Mouse (Mus musculus) CH12F3 (cell line): Measurements from ENCODE around the gene Fam241a.

Experiments used
- in situ Hi-C: fragments of 300-500 bp; cut with MboI; formaldehyde crosslinking; loops from 2 replicates; pipeline ENCODE4 v1.14.3; 2020; ENCODE audit warnings: low sequenced_read_pairs

Gene Fam241a

GRCm38 (mm10) chr3:127837972-127838644 is 58.0 kb downstream of the Fam241a start:
- in situ Hi-C loops: no loop called here

DNA sequence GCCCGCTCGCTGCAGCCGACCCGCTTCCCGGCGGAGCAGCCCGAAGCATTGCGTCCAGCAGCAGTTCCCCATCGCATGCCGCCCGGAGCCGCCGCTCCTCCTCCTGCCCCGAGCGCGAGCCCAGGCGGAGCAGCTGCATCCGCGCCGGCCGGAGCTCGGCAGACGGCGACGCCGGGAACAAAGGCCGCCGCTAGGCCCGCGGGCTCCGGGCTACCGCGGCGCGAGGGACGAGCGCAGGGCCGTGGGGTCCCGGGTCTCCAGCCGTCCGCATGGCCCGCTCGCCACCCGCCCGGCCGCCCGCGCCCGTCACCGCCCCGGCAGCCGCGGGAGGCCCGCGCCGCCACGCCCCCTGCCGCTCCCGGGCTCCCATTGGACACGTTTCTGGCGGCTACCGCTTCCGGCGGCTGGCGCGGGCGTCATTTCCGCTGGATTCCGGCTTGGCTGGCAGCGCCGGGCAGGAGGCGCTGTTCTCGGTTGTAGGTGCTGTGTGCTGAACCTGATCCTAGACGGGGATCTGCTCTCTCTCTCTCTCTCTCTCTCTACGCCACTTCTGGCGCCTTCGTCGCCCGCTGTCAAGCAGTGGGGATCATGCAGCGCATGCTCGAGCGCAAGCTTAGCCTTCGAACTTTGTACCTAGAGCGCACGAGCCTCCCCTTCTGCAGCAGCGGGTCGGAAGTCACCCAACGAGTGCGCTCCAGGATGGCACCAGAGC is 58.8 kb downstream of the Fam241a start, which contains the start of gene Ap1ar:
TSS of gene Ap1ar (minus strand) at position 370 of the 712 bp plus-strand sequence.
- in situ Hi-C loops: no loop called here

- in situ Hi-C loops: no loop called here
Measured at GRCm38 (mm10) chr3:127836798-127837153, 59.3 kb downstream of the Fam241a start.

- in situ Hi-C loops: no loop called here
Measured at GRCm38 (mm10) chr3:127835594-127835993, 60.5 kb downstream of the Fam241a start.

DNA sequence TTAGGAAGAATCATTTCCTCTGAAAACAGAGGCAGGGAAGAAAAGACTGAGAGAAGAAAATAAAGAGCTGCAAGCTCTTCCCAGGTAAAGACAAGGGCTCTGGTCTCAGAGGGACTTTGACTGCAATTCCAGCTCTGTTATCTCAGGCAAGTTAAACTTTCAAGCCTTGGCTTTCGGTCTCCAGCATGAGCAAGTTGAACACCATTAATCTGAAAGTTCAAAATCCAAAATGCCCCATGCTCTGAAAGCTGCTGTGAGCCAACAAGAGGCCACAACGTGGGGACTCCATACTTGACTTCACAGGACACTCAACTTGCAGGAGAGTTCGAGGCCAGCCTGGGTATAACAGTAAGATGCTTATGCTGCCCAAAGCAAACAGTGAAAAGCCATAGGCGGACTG is 62.1 kb downstream of the Fam241a start:
- in situ Hi-C loops: no loop called here

DNA sequence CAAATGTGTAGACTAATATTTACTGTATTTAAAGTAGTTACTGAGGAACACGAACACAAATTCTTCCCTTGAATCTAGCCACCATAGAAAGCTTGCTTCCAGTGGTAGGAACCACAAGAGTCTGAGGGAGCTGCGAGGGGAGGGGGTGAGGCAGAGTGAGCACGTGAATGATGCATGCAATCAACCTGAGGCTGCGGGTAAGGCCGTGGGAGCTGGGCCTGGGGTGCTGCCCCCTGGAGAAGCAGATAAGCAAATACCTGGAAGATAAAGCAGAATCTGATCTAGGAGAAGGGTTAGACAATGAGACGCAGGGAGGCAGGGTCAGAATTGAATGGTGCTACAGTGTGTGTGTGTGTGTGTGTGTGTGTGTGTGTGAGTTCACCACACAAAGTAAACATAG is 65.0 kb downstream of the Fam241a start:
- in situ Hi-C loops: no loop called here

DNA sequence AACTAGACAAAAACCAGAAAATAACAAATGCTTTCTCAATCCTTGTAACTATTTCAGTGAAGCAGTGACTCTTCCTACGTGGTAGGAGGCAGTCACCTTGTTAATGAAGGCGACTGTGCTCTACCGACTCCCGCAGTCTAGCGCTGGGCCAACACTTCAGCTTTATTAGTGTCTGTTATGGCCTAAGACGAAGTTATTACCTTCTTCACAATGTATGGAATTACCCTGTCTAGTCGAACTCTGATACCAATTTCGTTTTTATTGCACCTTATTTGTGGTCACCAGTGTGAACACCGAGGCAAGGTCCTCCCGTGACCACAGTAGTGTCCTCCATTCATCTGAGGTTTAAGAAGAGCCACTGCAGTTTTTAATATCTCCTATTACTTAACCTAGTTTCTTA is 65.9 kb downstream of the Fam241a start:
- in situ Hi-C loops: no loop called here

- in situ Hi-C loops: no loop called here
Measured at GRCm38 (mm10) chr3:127827123-127827522, 69.0 kb downstream of the Fam241a start.

DNA sequence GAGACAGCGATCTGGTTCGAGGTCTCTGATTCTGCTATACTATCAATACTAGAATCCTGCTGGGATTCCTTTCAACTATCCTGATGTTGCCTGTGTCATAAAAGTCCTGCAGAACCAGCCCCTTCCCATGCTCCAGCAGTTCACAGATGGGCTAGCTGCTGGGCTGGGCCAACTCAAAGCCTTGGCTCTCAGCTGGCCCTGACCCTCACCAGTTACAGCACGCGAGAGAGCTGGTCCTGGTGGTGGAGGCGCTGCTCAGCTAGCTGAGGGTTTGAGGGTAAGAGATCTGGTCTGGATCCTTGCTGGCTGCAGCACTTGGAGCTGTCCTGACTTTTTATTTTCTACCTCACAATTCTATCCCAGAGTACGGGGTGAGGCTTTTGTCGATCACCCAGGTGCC is 69.6 kb downstream of the Fam241a start:
- in situ Hi-C loops: no loop called here

DNA sequence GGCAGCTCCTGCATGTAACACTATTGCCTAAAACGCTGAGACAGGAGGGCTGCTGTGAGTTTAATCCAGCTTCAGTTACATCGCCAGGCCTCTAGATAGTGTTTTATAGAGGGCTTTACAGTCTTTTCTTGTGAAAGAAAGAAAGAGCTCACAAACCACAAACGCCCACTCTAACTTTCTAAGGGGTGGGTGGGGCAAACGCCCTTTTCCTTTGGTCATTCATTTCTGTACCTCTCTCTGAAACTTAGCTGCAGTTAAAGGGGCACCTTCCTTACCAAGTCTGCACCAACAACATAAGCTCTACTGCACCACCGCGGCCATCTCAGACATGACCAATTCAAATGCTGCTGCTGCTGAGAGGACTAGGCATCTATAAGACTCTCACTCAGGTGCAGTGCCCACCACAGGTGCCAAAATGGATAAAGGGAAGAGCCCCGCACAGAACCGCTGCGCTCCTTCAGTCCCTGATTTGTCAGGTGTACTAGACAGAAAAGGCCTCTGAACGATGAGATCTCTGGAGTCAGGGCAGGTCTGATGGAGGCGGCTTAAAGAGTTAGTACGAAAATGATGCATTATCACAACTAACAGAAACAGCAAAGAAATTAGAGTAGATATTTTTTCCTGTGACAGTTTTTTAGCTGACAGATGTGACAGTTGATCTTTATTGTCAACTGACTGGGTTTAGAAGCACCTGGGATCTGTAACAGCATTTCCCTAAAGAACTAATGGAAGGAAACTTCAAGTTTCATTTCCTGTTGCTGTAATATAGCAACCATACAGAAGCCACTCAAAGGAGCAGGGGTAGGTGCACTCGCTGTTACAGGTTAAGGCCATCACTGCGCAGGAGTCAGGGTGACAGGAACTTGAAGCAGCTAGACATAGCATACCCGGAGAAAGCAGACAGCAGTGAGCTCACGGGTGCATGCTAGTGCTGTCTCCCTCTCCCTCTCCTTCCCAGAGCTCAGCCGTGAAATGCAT is 71.9 kb downstream of the Fam241a start:
- in situ Hi-C loops: no loop called here

- in situ Hi-C loops: no loop called here
Measured at GRCm38 (mm10) chr3:127821209-127821608, 74.9 kb downstream of the Fam241a start.

DNA sequence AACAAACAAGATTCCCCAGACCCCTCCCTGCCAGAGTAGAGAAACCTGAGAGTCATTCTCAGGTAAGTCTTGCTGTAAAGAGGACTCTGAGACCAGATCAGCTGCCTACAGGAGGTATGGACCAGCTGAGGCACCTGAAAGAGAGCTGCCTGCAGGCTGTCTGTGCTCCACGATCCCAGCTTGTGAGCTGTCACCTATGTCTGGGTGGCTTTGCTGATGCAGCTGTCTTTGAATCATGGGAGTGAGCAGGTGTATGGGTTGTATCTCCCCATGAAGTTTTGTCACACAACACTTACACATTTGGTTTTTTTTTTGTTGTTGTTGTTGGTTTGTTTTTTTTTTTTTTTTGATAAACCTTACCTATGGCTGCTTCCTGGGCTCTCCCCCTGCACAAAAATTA is 75.7 kb downstream of the Fam241a start:
- in situ Hi-C loops: no loop called here
